Mouse (Mus musculus) neural tube, embryonic 10.5 days (tissue): ENCODE data around the gene Nxpe5.

Experiments used
- DNase-seq: peaks from one replicate; pipeline ENCODE4 v3.0.0-alpha.2; 2017; ENCODE audit warnings: low spot score; ENCODE audit errors: extremely low spot score

The Nxpe5 gene

GRCm38 (mm10) chr5:138275216-138276050, 49.7 kb downstream of the Nxpe5 start:
- DNase-seq = peak; percentile 38

- no peak for DNase-seq
Observed at GRCm38 (mm10) chr5:138277994-138278393, 52.3 kb downstream of the Nxpe5 start.

GRCm38 (mm10) chr5:138279585-138280424, 54.1 kb downstream of the Nxpe5 start, which contains the start of the genes Gm43720, Gpc2 and Stag3:
Gm43720 (minus strand) TSS chr5:138279958.
Gpc2 (minus strand) TSS chr5:138280005.
Stag3 (plus strand) TSS chr5:138280240.
- DNase-seq = peak; percentile 96

- DNase-seq = no peak
Observed at GRCm38 (mm10) chr5:138280425-138280768, 54.7 kb downstream of the Nxpe5 start.

- no peak for DNase-seq
Observed at GRCm38 (mm10) chr5:138280829-138281228, 55.1 kb downstream of the Nxpe5 start.

DNA sequence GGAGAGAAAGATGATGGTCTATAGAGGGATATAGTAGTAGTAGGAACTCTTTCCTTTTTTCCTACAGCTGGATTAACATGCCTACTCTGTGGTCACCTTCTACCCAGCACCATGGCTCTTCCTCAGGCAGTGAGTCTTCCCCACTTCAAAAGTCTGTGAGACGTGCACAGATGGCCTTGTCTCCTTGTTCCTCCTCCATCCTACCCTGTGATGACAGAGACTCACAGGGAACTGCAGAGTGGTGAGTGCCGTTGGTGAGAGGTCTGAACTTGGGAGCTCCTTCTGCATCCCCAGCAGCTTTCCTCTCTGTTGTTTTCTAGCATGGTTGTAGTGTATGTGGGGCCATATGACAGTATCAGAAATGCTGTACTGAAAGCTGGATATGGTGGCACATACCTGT, 56.1 kb downstream of the Nxpe5 start:
- DNase-seq = no peak

DNA sequence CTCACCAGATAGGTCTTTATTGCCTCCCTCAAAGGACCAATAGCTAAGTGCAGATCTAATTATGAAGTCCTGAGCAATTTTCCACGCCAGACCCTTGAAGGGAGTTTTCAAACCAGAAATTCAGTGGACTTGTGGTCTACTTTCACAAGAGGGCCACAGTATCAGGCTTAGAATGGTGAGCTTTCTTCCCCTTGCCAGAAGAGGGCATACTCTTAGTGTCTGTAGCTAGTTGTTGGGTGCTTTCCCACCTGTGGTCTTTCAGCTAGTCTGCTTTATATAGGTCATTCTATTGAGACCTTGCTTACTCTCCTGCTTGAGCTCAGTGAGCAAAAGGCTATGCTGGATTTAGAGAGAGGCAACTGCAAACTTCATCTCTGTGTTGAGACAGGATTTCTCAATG, 57.8 kb downstream of the Nxpe5 start:
- DNase-seq = no peak

DNA sequence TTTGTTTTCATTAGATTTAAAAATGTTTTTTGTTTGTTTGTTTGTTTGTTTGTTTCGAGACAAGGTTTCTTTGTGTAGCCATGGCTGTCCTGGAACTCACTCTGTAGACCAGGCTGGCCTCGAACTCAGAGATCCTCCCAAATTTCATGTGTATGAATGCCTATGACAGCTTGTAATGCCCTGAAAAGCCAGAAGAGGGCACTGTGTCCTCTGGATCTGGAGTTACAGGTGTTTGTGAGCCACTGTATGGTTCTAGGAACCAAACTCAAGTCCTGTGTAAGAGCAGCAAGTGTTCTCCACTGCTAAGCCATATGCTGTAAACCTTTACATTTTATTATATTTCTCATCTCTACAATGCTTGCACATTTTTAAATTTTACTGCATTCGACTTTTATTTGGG, 62.2 kb downstream of the Nxpe5 start:
- no peak for DNase-seq

- no peak for DNase-seq
Observed at GRCm38 (mm10) chr5:138291638-138292037, 65.9 kb downstream of the Nxpe5 start.

DNA sequence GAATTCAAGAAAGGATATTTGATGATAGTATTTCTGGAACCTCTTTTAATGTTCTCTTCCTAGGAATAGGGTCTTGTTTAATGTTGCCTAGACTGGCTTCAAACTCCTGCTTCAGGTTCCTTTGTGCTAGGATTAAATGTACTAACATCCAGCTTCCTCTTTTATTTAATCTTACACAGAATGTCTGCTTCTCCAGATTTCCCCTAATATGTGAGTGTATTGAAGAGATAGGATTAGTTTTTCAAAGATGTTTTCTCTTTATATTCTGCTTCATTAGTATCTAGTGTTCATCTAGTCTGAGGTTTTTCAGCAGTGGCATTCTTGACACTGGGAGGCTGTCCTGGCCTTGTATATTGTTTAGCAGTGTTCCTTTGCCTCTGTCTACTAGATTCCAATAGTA, 68.5 kb downstream of the Nxpe5 start:
- DNase-seq = no peak

- no peak for DNase-seq
Observed at GRCm38 (mm10) chr5:138299613-138300012, 73.9 kb downstream of the Nxpe5 start.
